Mouse (Mus musculus) olfactory bulb, adult 2 months (tissue): ENCODE data around the gene Adh4.

Experiments used
- CTCF ChIP-seq: fragments of 200-500 bp; IDR thresholded peaks from 2 replicates; pipeline ENCODE4 v1.5.1; 2012; ENCODE audit warnings: low read depth, mild to moderate bottlenecking, low read length, moderate library complexity; ENCODE audit not compliant: insufficient read depth
- POLR2A ChIP-seq: fragments of 200-500 bp; IDR thresholded peaks from 2 replicates; pipeline ENCODE4 v1.6.1; 2012; ENCODE audit warnings: mild to moderate bottlenecking, low read depth, low read length, moderate library complexity; ENCODE audit not compliant: insufficient read depth

DNA sequence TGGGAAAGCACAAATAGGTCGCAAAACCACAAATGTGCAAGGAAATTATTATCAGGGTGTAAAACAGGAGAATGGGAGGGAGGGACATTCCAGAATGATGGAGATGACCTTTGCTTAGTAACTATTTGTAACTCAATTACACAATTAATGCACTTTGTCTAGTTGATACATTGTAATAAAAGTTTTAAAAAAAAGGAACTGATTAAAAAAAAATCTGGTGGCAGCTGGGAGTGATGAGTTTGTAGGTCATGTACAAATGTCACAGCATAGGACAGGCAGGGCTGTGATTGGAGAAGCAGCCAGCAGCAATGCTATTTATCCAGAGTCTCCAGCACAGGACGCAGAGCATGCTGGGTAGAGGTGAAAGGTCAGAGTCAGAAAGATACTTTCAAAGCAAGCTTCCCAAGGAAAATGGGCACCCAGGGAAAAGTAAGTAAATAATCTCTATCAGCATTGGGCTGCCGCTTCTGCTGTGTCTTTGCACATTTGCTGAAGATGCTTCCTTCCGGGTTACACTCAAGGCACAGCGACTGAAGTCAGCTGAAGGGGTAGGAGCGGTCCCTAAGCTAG, at the start of gene Adh4:
- TF ChIP-seq POLR2A (no peak), CTCF (no peak)
